Mouse (Mus musculus) liver, embryonic 14 days (tissue): ENCODE measurements around the gene Taf5. TPM values are rescaled to one million over a fixed set of nuclear protein-coding genes. Genes with fewer than 3 reads are reported as not detected.

Experiments
- polyA plus RNA-seq: library from polyadenylated mRNA; depleted of rRNA; stranded (reverse); fragments of >200 nt; gene quantifications from 2 replicates; pipeline ENCODE4 v1.2.3, GENCODE M21; 2012; rRNA removed

Gene Taf5
- polyA plus RNA-seq: 4.5 and 5.1 TPM in 2 replicates

GRCm38 (mm10) chr19:47067096-47067882 lies at the start of gene Taf5:
TSS of gene Taf5 (plus strand) at chr19:47067746.

GRCm38 (mm10) chr19:47050271-47051032 lies 17.1 kb upstream of the Taf5 start, which contains the start of gene Pcgf6:
TSS of gene Pcgf6 (minus strand) at chr19:47050906.

GRCm38 (mm10) chr19:47090550-47091156 lies 23.1 kb downstream of the Taf5 start, which contains the start of the genes Usmg5 and Pdcd11:
TSS of gene Usmg5 (minus strand) at chr19:47090647.
TSS of gene Pdcd11 (plus strand) at chr19:47090768.

Other genes starting within 250 kb of the Taf5 start
- 0.02 and 0.05 TPM in 2 replicates for gene Ina, start 53.0 kb upstream of the Taf5 start, polyA plus RNA-seq
- gene Nt5c2, start 52.6 kb upstream of the Taf5 start, polyA plus RNA-seq: 15.8 and 17.7 TPM in 2 replicates
- gene Pcgf6, start 16.8 kb upstream of the Taf5 start, polyA plus RNA-seq: 8.8 and 10.5 TPM in 2 replicates
- 402 and 404 TPM in 2 replicates for gene Usmg5, start 22.9 kb downstream of the Taf5 start, polyA plus RNA-seq
- 7.6 and 8.4 TPM in 2 replicates for gene Pdcd11, start 23.0 kb downstream of the Taf5 start, polyA plus RNA-seq
- gene Calhm2, start 70.5 kb downstream of the Taf5 start, polyA plus RNA-seq: 1.00 and 1.3 TPM in 2 replicates
- gene Calhm1, start 76.5 kb downstream of the Taf5 start, polyA plus RNA-seq: not detected in 2 replicates
- not detected in 2 replicates for gene Calhm3, start 90.0 kb downstream of the Taf5 start, polyA plus RNA-seq
- gene Neurl1a, start 111.1 kb downstream of the Taf5 start, polyA plus RNA-seq: 0.54 and 0.64 TPM in 2 replicates